Mouse (Mus musculus): ENCODE measurements around the gene Ocln.
A peak's percentile ranks its signal among the peaks of the same experiment; 100 is the strongest.
"Not testable (repeated sequence)": the region's sequence is repeated elsewhere in the genome, so short reads cannot be mapped to it uniquely, and the experiment has no call there.

Ocln gene

DNA sequence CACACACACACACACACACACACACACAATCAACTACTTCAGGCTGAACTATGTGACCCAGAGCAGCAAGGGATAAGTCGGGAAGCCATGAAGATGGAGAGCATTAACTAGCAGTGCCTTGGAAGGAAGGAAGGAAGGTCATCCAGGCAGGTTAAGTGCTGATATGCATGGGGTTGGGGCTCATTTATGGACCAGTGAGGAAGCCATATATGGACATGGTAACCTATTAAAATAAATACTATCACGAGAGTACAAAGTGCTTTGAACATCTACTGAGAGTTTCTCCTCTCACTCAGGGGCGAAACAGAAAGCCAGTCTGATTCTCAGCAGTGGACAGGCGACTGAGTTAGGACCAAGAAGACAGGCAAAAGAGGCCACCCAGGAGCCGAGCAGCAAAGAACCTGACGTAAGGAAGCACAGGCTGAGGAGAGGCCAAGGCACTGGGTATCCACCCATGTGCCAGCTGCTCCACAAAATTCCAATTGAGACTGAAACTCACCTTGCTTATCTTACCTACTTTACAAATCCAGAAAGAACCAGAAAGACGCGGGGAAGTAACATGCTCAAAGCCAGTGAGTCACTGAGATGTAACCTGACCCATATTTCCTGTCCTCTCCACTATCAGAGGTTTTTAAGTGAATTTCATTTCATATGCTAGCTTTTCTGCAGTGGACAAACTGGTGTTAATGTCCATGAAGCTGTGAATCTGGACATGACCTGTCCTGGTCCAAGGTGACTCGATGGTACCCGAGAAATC, 9.3 kb downstream of the Ocln start:
- DNase-seq: no peak

DNA sequence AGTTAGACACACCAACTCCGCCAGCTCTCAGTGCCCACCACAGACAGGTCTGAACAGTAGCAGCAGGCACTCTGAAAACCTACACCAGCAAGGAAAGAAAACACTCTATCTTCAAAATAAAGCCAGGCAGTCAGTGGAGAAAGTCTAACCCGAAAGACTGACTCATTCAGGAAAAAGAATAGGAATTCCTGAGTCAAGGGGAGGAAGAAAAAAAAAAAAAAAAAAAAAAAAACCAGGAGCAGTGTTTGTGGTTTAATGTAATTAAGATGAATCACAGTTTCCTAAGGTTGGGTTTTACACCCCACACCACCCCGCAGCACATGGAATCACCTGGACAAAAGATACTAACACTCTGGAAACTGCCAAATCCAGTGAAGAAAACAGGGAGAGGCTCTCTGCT, 16.4 kb downstream of the Ocln start:
- no peak for DNase-seq

DNA sequence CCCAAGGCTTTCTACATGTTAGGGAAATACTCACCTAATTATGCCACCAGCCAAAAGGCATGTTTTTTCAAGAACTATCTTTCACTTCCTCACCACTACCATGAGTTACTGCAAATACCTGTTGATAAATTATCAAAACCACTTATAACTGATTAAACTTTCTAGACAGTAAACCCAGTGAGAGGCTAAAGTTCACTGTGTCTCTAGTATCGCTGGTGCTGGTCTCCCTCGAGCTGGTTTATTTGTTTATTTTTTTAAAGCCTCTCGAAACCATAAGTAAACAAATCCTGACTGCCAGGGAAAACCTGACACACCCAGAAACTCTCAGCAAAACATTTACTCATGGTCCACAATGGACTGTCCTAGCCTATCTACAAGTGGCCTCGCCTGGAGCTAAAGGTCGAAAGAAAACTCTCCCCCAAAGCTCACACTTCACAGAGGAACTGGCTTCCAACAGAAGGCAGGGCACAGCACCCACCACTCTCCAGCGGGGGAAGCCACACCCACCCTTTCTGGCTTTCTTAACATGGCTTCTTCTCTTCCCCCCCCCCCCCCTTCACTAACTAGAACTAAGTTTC, 19.6 kb downstream of the Ocln start:
- DNase-seq: no peak

DNA sequence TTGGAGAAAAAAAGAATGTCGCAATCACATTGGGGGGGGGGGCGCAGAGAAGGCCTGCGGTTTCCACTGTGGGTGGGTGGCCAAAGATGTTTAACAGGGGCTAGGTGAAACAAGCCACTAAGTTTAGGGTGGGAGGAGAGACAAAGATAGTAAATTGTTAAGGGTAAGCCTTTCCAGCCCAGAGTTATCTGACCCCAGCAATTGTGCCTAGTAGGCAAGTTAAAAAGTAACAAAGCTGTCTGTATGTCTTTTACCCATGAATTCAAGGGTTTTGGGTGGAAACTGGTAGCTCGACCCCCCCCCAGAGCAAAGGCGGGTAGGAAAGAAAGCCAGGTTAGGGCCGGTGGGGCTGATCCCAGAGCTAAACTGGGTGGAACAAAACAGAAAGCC, 25.9 kb downstream of the Ocln start:
- DNase-seq: no peak

DNA sequence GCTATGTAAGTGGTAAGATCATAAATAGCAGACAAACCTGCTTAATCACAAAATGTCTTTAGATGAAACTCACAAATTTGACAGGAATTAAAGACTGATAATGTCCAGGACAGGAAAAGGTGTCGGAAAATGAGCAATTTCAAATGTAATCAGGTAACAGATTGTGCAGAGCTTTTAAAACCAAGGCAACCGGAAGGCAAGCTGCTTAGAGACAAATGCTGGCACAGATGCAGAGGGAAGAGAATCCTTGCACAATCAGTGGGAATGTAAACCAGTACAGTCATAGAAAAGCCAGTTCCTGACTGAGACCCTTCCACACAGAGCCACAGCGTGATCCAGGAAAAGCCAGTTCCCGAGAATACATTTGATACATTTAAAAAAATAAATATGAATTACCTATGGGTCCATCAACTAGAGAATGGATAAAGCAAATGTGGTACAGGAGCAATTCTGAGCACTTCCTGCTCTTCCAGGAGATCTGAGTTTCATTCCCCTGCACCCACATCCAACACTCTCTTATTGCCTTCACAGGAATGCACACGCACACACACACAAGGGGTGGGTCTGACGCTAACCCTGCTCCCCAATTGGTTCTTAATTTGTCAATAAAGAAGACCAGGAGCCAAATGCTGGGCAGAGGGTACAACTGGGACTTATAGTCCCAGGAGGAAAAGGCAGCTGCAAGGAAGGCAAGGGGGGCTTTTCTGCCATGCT, 26.4 kb downstream of the Ocln start:
- DNase-seq: peak; percentile 7

DNA sequence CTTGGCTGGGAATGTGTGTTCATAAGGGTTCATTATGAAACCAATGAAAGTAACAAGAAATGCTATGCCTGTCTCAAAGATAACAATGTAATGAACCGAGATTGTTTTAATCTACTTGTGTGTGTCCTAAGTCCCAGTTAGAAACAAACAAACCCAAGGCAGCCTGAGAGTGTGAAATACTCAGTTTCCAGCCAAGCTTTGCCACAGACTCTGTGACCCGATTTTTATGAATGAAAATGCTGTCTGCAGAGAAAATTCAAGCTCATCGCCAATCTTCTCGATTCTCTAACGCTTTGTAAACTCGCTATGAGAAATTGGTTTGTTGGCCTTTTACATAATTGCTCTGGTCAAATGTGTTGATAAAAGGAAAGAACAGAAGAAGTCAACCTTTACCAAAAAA, 27.6 kb downstream of the Ocln start:
- no peak for DNase-seq

DNA sequence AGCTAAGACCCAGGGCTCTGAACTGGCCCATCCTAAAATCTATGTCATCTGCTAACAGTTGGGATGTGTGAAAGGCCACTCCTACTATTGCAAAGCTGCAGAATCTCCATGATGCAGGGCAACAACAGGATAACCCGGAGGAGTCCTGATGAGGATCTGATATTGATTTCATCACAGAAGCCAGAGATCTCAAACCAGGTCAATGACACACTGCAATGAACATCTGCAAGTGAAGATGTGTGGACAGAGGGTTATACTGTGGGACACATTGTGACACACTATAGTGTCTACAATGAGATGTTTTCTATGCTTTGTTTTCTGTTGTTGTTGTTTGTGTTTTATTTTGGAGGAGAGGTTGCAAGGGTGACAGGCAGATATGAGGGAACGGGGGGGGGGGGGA, 28.8 kb downstream of the Ocln start:
- DNase-seq: no peak

DNA sequence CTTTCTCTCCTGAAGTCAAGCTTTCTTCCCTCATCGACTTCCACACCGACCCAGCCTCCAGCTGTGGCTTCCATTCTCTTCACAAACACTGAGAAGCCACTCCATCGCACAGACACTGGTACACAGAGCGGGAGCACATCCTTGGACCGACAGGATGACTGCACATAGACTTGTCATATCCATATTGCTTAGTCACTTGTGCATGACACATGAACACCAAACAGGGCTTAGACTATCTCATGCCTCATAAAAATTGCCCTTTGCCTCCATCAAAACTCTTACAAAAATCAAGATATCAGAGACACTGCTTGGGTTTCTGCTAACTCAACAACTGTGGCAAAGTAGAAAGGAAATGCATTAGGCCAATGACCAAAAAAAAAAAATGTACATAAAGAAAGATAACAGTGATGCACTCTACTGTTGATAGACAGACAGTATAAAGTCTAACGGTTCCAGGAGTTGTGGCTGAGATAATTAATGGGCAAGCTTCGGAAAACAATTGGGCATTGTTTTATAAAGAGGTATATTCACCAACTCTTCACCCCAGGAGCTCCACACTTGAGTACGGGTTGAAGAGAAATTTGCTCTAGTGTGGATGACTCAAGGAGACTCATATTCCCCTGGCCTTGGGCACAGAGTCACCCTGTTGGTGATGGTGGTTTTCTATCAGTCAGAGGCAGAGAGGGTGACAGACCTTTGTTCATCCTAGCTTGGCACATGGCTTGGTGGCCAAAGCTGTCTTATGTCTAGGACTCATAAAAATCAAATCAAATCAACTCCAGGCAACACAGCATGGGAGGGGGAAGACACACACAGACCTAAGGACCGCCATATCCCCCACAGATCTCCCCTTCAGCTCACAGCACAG, 30.6 kb downstream of the Ocln start:
- no peak for DNase-seq

DNA sequence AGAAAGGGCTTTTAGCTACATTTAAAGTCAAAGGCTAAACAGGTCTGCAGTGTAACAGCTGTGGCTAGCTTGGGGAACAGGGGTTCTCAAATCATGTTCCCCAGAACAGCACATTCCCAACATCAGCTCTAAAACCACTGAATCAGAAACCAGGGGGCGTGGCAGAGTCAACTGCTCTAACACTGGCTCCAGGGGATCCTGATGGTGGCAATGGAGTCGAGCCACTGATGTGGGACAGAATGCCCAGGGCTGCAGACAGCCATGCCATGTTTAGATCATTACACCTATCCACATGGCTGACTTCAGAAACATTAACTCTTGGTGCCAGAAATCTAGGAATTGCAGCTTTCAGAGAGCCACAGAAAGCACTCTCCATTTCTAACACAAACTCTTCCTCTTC, 33.4 kb downstream of the Ocln start:
- no peak for DNase-seq

DNA sequence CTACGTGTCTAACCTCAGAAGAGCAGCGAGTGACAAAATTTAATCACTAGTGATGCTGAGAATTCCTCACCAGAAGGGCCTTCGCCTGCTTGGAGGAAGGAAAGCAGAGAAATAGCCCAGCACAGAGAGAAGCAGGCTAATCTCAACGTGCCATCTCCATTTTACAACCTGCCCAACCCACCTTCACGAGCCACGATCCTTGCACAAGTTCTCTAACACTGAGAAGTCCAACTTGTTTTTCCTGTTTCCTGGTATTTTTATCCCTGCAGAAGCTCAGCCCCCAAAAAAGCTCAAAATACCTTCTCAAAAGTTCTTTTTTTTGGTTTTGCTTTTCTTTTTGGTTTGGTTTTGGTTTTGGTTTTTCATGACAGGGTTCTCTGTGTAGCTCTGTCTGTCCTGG, 34.3 kb downstream of the Ocln start:
- no peak for DNase-seq

DNA sequence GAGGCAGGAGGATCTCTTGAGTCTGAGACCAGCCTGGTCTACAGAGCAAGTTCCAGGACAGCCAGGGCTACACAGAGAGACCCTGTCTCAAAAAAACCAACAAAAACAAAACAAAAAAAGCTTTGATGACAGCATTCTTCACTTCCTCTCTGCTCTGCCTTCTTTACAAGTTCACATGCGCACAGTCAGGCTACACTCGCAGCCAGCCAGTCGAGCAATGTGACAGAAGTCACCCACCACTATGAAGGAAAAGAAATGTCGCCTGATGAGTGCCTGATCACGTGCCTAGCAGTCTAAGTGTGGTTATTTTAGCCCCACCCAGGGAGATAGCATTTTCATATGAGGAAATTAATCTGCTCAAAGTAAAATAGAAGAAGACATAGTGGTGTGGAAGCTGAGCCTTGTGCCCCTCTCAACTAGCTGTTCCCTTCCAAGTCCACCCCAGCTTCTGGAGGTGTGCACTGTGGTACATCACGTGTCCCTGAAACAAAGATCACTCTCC, 34.8 kb downstream of the Ocln start:
- DNase-seq: no peak

DNA sequence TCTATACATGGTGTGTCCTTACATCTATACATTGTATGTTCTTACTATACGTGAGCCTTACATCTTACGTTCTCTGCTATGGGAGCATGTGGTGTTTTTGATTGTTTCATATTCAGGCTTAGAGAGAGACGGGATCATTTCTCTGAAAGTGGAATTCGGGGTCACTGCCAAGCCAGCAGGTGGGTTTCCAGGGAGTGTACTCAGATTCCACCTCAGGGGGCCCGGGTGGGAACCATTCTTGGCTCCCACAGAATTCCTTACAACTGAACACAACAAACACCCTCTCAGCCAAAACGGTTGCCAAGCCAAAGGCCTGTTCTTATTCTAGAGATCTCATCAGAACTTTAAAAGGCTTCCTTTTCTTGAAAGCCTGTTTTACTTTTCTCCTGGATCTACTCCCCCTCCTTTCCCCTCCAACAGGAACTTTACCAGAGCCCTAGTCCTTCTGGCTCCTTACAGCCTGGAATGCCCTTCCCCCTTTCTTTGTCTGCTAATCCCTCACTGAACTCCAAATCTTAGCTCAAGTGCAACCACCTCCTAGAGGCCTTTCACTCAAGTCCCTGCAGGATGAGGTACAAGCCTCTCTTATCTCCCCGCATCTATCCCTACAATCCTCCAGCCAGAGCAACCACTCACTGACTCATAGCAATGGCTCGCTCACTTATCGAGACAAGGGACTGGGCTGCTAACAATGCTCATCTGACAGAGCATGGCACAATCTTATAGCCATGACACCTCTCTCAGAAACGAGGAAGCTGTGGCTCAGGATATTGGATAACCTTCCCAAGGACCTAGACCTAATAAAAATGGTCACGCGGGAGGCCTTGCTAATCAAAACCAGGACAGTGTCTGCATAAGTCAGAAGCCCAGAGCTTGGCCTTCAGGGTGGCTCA, 36.1 kb downstream of the Ocln start:
- no peak for DNase-seq

DNA sequence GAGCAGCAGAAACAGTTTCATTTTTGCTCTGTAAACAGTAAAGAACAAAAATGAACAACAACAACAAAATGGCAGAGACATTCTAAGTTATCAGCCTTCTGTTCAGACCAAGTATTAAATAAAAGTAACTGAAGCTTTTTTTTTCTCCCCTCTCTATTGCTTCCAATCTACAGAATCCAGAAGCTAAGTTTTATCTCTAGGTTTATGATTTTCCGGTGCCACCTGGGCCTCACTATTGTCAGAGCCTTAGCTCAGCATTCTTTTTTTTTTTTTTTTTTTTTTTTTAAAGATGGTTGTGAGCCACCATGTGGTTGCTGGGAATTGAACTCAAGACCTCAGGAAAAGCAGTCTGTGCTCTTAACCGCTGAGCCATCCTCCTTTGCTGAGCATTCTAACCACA, 39.7 kb downstream of the Ocln start:
- no peak for DNase-seq

DNA sequence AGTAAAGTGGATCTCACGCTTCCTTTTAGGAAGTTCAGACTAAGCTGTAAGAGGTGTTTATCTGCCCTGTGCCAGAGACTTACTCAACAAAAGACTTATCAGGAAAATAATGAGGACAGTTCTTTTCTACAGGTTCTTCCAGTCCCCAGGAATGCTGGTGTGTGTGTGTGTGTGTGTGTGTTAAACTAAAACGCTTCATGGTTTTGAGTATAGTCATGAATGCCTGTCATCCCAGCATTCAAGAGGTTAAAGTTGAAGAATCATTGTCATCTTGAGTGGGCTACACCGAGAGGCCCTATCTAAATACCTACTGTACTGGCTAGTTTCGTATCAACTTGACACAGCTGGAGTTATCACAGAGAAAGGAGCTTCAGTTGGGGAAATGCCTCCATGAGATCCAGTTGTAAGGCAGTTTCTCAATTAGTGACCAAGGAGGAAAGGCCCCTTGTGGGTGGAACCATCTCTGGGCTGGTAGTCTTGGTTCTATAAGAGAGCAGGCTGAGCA, 40.6 kb downstream of the Ocln start:
- no peak for DNase-seq

DNA sequence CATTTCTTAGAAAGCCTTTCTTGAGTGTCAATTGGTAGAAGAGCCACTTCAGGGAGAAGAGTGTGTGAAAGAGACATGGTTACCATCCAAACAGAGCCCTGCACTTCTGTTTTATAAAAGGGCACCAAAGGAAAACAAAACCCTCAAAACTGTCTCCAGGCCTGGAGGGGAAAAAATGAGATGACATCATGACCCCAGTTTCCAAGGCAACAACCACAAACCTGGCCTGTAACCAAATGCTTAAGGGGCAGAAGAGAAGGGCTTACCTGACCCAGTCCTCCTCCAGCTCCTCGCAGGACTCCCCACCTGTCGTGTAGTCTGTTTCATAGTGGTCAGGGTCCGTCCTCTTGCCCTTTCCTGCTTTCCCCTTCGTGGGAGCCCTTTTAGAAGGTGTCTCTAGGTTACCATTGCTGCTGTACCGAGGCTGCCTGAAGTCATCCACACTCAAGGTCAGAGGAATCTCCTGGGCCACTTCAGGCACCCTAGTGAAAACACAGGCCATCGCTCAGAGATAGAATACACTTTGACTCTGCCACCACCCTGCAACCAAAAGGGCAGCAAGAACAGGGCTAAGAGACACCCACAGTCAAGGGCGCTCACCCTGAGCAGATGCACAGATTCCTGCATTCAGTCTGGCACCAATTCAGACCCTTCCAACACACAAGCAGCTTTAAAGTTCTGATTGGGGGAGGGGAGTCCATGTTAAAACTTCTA, 41.2 kb downstream of the Ocln start:
- no peak for DNase-seq

DNA sequence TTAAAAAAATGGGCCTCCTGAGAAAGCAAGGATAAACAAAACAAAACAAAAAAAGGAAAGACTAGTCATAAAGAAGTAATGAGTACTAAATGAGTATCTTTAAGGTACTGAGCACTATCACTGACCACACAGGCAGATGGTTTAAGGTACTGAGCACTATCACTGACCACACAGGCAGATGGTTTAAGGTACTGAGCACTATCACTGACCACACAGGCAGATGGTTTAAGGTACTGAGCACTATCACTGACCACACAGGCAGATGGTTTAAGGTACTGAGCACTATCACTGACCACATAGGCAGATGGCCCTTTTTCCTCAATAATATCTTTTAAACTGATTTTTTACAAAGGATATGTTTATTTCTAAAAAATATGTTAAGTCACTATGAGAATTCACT, 52.9 kb downstream of the Ocln start:
- DNase-seq: not testable (repeated sequence)

DNA sequence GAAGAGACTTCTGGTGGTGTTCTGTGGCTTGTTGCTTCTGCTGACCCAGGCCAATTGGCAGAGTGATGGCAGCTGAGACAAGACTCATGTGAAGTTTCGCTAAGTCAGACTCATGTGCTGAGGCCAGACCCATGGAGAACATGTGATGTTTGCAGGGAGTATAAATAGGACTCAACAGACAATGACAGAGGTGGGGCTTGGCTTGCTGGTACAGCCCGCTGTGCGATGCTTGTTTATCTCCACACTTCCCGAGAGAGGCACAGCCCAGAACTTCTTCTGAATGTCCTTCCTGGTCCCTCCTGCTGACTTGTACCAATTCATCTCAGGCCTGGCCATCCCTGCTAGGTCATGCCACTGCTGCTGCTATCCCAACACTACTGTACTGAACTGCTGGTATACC, 57.2 kb downstream of the Ocln start:
- no peak for DNase-seq

DNA sequence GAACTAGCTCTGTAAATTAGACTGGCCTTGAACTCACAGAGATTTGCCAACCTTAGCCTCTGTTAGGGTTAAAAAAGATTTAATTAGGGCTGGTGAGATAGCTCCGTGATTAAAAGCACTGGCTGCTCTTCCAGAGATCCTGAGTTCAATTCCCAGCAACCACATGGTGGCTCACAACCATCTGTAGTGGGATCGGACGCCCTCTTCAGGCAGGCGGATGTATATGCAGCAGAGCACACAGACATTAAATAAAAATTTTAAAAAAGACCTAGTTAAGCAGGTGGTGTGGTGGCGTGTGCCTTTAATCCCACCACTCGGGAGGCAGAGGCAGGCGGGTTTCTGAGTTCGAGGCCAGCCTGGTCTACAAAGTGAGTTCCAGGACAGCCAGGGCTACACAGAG, 58.1 kb downstream of the Ocln start:
- not testable (repeated sequence) for DNase-seq

DNA sequence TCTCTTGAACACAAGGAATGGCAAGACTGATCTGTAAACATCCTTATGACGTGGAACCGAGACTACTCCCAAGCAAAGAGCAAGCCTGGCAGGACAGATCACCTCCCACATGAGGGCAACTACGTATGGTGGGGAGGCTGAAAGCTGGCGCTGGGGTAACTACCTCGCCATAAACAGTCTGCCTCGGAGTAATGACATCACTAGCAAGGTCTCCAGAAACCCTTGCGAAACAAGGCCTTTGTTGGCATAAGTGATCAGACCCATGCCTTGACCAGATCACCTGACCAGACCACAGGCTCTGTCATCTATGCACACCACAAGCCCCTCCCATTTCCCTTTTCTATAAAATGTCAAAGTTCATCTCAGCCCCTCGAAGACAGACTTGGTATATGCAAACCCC, 59.2 kb downstream of the Ocln start:
- DNase-seq: no peak

DNA sequence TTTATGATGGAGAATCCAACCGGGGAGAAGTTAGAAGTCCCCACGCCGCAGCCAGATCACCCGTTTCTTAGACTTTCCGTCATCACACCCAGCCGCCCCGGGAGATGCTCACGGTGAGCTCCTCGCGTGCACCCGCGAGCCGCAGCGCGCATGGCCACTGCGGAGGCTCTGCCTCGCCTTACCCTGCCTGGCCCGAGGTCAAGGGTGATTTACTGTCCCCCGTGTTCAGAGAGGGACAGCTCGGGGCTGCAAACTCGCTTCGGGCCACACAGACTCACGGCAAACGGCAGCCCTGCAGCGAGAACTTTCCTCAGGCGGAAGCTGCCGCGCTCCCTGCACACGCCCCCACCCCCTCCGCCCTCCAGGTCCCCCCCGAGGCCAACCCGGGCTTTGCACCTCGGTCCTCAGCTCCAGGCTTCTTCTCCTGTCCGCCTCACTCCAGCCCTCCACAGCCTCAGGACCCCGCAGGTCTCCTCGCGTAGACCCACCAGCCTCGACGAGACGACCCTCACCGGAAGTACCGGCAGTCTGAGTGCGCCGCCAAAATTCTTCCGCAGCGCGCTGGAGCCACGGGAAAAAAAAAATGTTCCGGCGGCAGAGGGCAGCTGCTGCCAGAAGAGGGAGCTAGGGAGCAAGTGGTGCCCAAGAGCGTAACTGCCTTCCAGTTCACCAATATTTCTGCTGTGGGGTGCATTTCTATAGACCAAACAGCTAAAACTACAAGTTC, 60.3 kb downstream of the Ocln start, which contains the start of gene Gtf2h2:
Gene Gtf2h2 (minus strand): TSS at position 519 of the 727 bp plus-strand sequence.
- peak; percentile 85 for DNase-seq

All from right cerebral cortex, postnatal 25 days (tissue).